Mouse (Mus musculus) ES-Bruce4 (cell line): ENCODE results near the gene Fes. TPM values are rescaled to one million over a fixed set of nuclear protein-coding genes. Genes with fewer than 3 reads are reported as not detected.

Experiments
- H3K27ac ChIP-seq: 2 replicates; pipeline ENCODE4 v1.5.1; 2012; ENCODE audit warnings: low read length, inconsistent platforms; ENCODE audit not compliant: insufficient read depth
- H3K27me3 ChIP-seq: 2 replicates; pipeline ENCODE4 v1.6.1; 2012; ENCODE audit warnings: mild to moderate bottlenecking, low read length, inconsistent platforms; ENCODE audit not compliant: control insufficient read depth, poor library complexity, insufficient read depth, severe bottlenecking
- H3K36me3 ChIP-seq: 2 replicates; pipeline ENCODE4 v1.6.1; 2012; ENCODE audit warnings: inconsistent platforms, mild to moderate bottlenecking, low read length, moderate library complexity; ENCODE audit not compliant: control insufficient read depth, poor library complexity, insufficient read depth, severe bottlenecking
- H3K4me1 ChIP-seq: one replicate; pipeline ENCODE4 v1.8.1; 2011; ENCODE audit warnings: low read length; ENCODE audit not compliant: control insufficient read depth, insufficient read depth
- H3K4me3 ChIP-seq: 2 replicates; pipeline ENCODE4 v1.5.1; 2011; ENCODE audit warnings: low read depth, mild to moderate bottlenecking, low read length
- H3K9ac ChIP-seq: 2 replicates; pipeline ENCODE4 v1.6.1; 2012; ENCODE audit warnings: low read depth, mild to moderate bottlenecking, inconsistent platforms; ENCODE audit not compliant: poor library complexity, severe bottlenecking
- H3K9me3 ChIP-seq: replicated peaks from 2 replicates; pipeline ENCODE4 v1.6.1; 2012; ENCODE audit warnings: mild to moderate bottlenecking, low read length, inconsistent platforms; ENCODE audit not compliant: control insufficient read depth, poor library complexity, insufficient read depth, severe bottlenecking
- CTCF ChIP-seq: IDR thresholded peaks from one replicate; pipeline ENCODE4 v1.8.1; 2011; ENCODE audit warnings: low read depth, low read length
- EP300 ChIP-seq: IDR thresholded peaks from 2 replicates; pipeline ENCODE4 v1.6.1; 2011; ENCODE audit warnings: low read depth, low read length; ENCODE audit not compliant: insufficient read depth
- POLR2A ChIP-seq: IDR thresholded peaks from one replicate; pipeline ENCODE4 v1.8.1; 2011; ENCODE audit warnings: low read length; ENCODE audit not compliant: insufficient read depth
- polyA plus RNA-seq: library from polyadenylated mRNA; stranded (reverse); fragments of >200 nt; gene quantifications from 2 replicates; pipeline ENCODE4 v1.2.4, GENCODE M21; 2011; ENCODE audit warnings: low read depth; ENCODE audit not compliant: missing spikeins, insufficient read depth, insufficient read length

The Fes gene
- polyA plus RNA-seq: 0.76 and 3.1 TPM in 2 replicates

- no peak for TF ChIP-seq CTCF
- Histone ChIP-seq H3K4me3 (peak within 1 kb of the TSS; percentile 58), H3K27ac (no peak within 1 kb of the TSS), H3K4me1 (peaks cover 2% of the 10 kb centered on the region), H3K27me3 (no peaks in the 10 kb centered on the region), H3K9me3 (no peaks in the 10 kb centered on the region), H3K36me3 (no peaks in the 10 kb centered on the region), H3K9ac (peak within 1 kb of the TSS; percentile 34)
These were observed at the start of gene Fes for GRCm38 (mm10) chr7:80387633-80388543. Fes (minus strand) TSS chr7:80387946.

DNA sequence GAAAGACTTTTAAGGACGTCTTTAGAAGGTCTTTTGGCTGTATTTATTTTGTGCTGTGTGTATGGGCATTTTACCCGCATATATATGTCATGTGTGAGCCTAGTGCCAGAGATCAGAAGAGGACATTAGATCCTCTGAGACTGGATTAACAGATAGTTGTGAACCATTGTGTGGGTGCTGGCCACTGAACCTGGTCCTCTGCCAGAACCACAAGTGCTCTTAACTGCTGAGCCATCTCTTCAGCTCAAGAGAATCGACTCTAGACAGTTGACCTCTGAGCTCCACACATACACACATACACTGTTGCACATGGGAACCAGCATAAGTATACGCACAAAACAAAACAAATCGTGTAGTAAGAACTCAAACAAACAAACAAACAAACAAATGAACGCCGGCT lies 48.8 kb upstream of the Fes start:
- Histone ChIP-seq H3K4me1 (no peaks in the 10 kb centered on the region), H3K4me3 (no peak overlapping the region), H3K27me3 (no peaks in the 10 kb centered on the region), H3K9me3 (no peaks in the 10 kb centered on the region), H3K27ac (no peak overlapping the region), H3K36me3 (no peaks in the 10 kb centered on the region), H3K9ac (no peak overlapping the region)
- TF ChIP-seq EP300 (no peak), POLR2A (no peak), CTCF (no peak)

- no peak overlapping the region for H3K27ac ChIP-seq
- no peaks in the 10 kb centered on the region for H3K9me3 ChIP-seq
- no peaks in the 10 kb centered on the region for H3K4me1 ChIP-seq
- no peak for TF ChIP-seq POLR2A
- no peak for TF ChIP-seq EP300
- TF ChIP-seq CTCF: no peak
- no peak overlapping the region for H3K9ac ChIP-seq
- no peaks in the 10 kb centered on the region for H3K36me3 ChIP-seq
- no peaks in the 10 kb centered on the region for H3K27me3 ChIP-seq
- H3K4me3 ChIP-seq: no peak overlapping the region
These were observed 47.8 kb upstream of the Fes start for GRCm38 (mm10) chr7:80435594-80435993.

DNA sequence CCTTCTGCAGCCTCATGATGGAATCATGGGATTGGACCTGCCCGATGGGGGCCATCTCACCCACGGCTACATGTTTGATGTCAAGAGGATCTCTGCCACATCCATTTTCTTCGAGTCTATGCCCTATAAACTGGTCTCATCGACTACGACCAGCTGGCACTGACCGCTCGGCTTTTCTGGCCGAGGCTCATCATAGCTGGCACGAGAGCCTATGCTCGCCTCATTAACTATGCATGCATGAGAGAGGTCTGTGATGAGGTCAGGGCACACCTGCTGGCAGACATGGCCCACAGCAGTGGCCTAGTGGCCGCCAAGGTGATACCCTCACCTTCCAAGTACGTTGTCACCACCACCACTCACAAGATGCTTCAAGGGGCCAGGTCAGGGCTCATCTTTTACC lies 41.9 kb upstream of the Fes start:
- no peak for TF ChIP-seq POLR2A
- no peak for TF ChIP-seq CTCF
- no peak for TF ChIP-seq EP300
- Histone ChIP-seq H3K4me1 (peaks cover 1% of the 10 kb centered on the region), H3K9ac (no peak overlapping the region)

GRCm38 (mm10) chr7:80427730-80428129 lies 40.0 kb upstream of the Fes start:
- Histone ChIP-seq H3K36me3 (no peaks in the 10 kb centered on the region), H3K4me3 (no peak overlapping the region), H3K9ac (no peak overlapping the region), H3K9me3 (no peaks in the 10 kb centered on the region), H3K27me3 (no peaks in the 10 kb centered on the region), H3K4me1 (peaks cover 1% of the 10 kb centered on the region), H3K27ac (no peak overlapping the region)
- no peak for TF ChIP-seq EP300
- no peak for TF ChIP-seq CTCF
- TF ChIP-seq POLR2A: no peak

More for the DNA sequence above, 41.9 kb upstream of the Fes start:
- no peaks in the 10 kb centered on the region for H3K36me3 ChIP-seq
- H3K27ac ChIP-seq: no peak overlapping the region
- H3K4me3 ChIP-seq: no peak overlapping the region
- H3K9me3 ChIP-seq: no peaks in the 10 kb centered on the region
- H3K27me3 ChIP-seq: no peaks in the 10 kb centered on the region

- Histone ChIP-seq H3K9ac (no peak overlapping the region), H3K4me3 (no peak overlapping the region), H3K27ac (no peak overlapping the region), H3K4me1 (peaks cover 1% of the 10 kb centered on the region), H3K9me3 (no peaks in the 10 kb centered on the region), H3K27me3 (no peaks in the 10 kb centered on the region), H3K36me3 (no peaks in the 10 kb centered on the region)
- TF ChIP-seq POLR2A: no peak
- no peak for TF ChIP-seq EP300
These were observed 38.6 kb upstream of the Fes start for GRCm38 (mm10) chr7:80426363-80426762.
